In genomic region chr4:148000202-148000772, GRCm38 (mm10) we compare ENCODE assay signal across 13 mouse cellular contexts. TPM values are rescaled to one million over a fixed set of nuclear protein-coding genes. Genes with fewer than 3 reads are reported as not detected.
A peak's percentile ranks its signal among the peaks of the same experiment; 100 is the strongest.
DNase-seq lines count a peak whose midpoint lies in the region; ATAC-seq and TF ChIP-seq lines count a peak whose summit lies in the region.
"Had no signal": no experiment of that assay in that cellular context is flagged by ENCODE, and none has a peak within 500 bp of the region (broad histone marks: within the 10 kb centered on the region; RNA-seq: fewer than 3 reads in every experiment).

Gene Nppa, plus strand, starts transcription at chr4:148000722.

- DNase-seq in layer of hippocampus, postnatal 10 days (ENCODE audit: low spot score in 2 of 2) = peak; percentile 41 to 55
- no peak for DNase-seq in layer of hippocampus, adult 9-10 months (ENCODE audit: low spot score)
- peak; percentile 63 for DNase-seq in brain, embryonic 14.5 days (ENCODE audit: low read depth)
- DNase-seq in hindbrain, postnatal 0 days (ENCODE audit: low spot score) = peak; percentile 41
- no peak for DNase-seq in urinary bladder, postnatal 36 days (ENCODE audit: low spot score in 2 of 2)
- no peak for DNase-seq in left cerebral cortex, adult 9 months (ENCODE audit: low spot score in 2 of 2)
- DNase-seq in adrenal gland, adult 2 months = no peak
- DNase-seq: gastrocnemius, postnatal 36 days; kidney, postnatal 25 days had no signal

- peak; percentile 66 for ATAC-seq in heart, embryonic 14.5 days (ENCODE audit: insufficient number of reproducible peaks, insufficient read depth, low FRiP score, low read depth)
- peak; percentile 62 for ATAC-seq in hindbrain, postnatal 0 days

- H3K4me3 ChIP-seq in heart, embryonic 14.5 days (ENCODE audit: control insufficient read depth in 1 of 2, insufficient read depth in 1 of 2, low read depth in 1 of 2, low read length in 2 of 2) = peak within 1 kb of the TSS; percentile 10 to 27; a peak in 3 of 4 replicates
- H3K4me3 ChIP-seq in hindbrain, postnatal 0 days (ENCODE audit: low read length) = no peak within 1 kb of the TSS
- H3K4me3 ChIP-seq: embryonic facial prominence, embryonic 15.5 days; limb, embryonic 15.5 days had no signal

- TF ChIP-seq CTCF in brain, embryonic 14.5 days (IDR thresholded peaks at IDR 0.05; ENCODE audit: borderline replicate concordance, extremely low read depth, insufficient read depth, insufficient read length) = no peak
- TF ChIP-seq CTCF in hindbrain, postnatal 0 days (IDR thresholded peaks at IDR 0.05; ENCODE audit: low read depth) = no peak

- peaks cover 16% of the 10 kb centered on the region in 2 experiments for H3K4me1 ChIP-seq in heart, embryonic 14.5 days (ENCODE audit: control insufficient read depth in 2 of 2, insufficient read depth in 2 of 2, low read length in 2 of 2)
- peaks cover 9% of the 10 kb centered on the region; the same call in 1 of the 2 replicates for H3K4me1 ChIP-seq in hindbrain, postnatal 0 days (ENCODE audit: insufficient read depth, low read length)
- H3K4me1 ChIP-seq: embryonic facial prominence, embryonic 15.5 days; limb, embryonic 15.5 days had no signal

- H3K9me3 ChIP-seq in heart, embryonic 14.5 days (ENCODE audit: control insufficient read depth, low read length) = no peaks in the 10 kb centered on the region
- H3K9me3 ChIP-seq in hindbrain, postnatal 0 days (ENCODE audit: low read length) = no peaks in the 10 kb centered on the region
- H3K9me3 ChIP-seq: embryonic facial prominence, embryonic 15.5 days; limb, embryonic 15.5 days had no signal

- peaks cover 11% of the 10 kb centered on the region for H3K36me3 ChIP-seq in heart, embryonic 14.5 days (ENCODE audit: control insufficient read depth, insufficient read depth, low read length)
- H3K36me3 ChIP-seq in hindbrain, postnatal 0 days (ENCODE audit: insufficient read depth, low read length) = peaks cover 12% of the 10 kb centered on the region; the same call in 1 of the 2 replicates

- H3K27me3 ChIP-seq in heart, embryonic 14.5 days (ENCODE audit: control insufficient read depth, insufficient read depth, low read length) = no peaks in the 10 kb centered on the region
- H3K27me3 ChIP-seq in hindbrain, postnatal 0 days (ENCODE audit: insufficient read depth, low read length) = no peaks in the 10 kb centered on the region
- H3K27me3 ChIP-seq: embryonic facial prominence, embryonic 15.5 days; limb, embryonic 15.5 days had no signal

- peak within 1 kb of the TSS; percentile 32 for H3K4me2 ChIP-seq in heart, embryonic 14.5 days (ENCODE audit: low read length)
- H3K4me2 ChIP-seq in hindbrain, postnatal 0 days (ENCODE audit: low read depth, low read length) = no peak within 1 kb of the TSS
- H3K4me2 ChIP-seq: embryonic facial prominence, embryonic 15.5 days; limb, embryonic 15.5 days had no signal

- peak within 1 kb of the TSS; percentile 47 to 53 for H3K27ac ChIP-seq in heart, embryonic 14.5 days (replicated peaks in 1 of 2; ENCODE audit: control insufficient read depth in 1 of 2, insufficient read depth in 1 of 2, low read depth in 2 of 2, low read length in 2 of 2)
- H3K27ac ChIP-seq in hindbrain, postnatal 0 days = peak within 1 kb of the TSS; percentile 34; the same call in 1 of the 2 replicates
- H3K27ac ChIP-seq: embryonic facial prominence, embryonic 15.5 days; limb, embryonic 15.5 days had no signal

- peak within 1 kb of the TSS; percentile 35; the same call in 1 of the 2 replicates for H3K9ac ChIP-seq in heart, embryonic 14.5 days (ENCODE audit: low read length)
- no peak within 1 kb of the TSS; the same call in 1 of the 2 replicates for H3K9ac ChIP-seq in hindbrain, postnatal 0 days (replicated peaks; ENCODE audit: low read length)
- H3K9ac ChIP-seq: embryonic facial prominence, embryonic 15.5 days; limb, embryonic 15.5 days had no signal

- TF ChIP-seq POLR2A in brain, embryonic 14.5 days (IDR thresholded peaks at IDR 0.05; ENCODE audit: borderline replicate concordance, extremely low read depth, insufficient read depth, insufficient read length, poor library complexity, severe bottlenecking) = no peak

- 12% methylated on average over 12 of the region's 12 CpGs for WGBS in heart, embryonic 14.5 days
- 26% methylated on average over 12 of the region's 12 CpGs for WGBS in hindbrain, postnatal 0 days

RNA-seq across cellular contexts. Expression of gene Nppa, which starts in this region (rescaled TPM):
- total RNA-seq in layer of hippocampus, postnatal 10 days (2021) = under 1 TPM in 1 of 2 experiments, not detected in 1; 0.43 TPM
- 0.85 and 1.1 TPM in 2 replicates for polyA plus RNA-seq in brain, embryonic 14.5 days (2012; rRNA removed)
- polyA plus RNA-seq in heart, embryonic 14.5 days (2014; fragmentation: Nextera tagmentation; extraction: Ambion mirVana) = 7,026 and 7,623 TPM in 2 replicates
- total RNA-seq in hindbrain, postnatal 0 days (2014; rRNA removed) = 0.58 and 1.8 TPM in 2 replicates
- polyA plus RNA-seq in hindbrain, postnatal 0 days (2015; fragmentation: Nextera tagmentation; extraction: Ambion mirVana) = 2.0 and 2.6 TPM in 2 replicates
- not detected for total RNA-seq in adrenal gland, adult 2 months (2021)
- polyA plus RNA-seq in adrenal gland, adult 2 months (2012; rRNA removed) = not detected in 2 replicates
- total RNA-seq: gastrocnemius, postnatal 36 days; megakaryocyte, adult 5-6 weeks had no signal
- polyA plus RNA-seq: limb, embryonic 15.5 days had no signal

Comparison
In these comparisons a context has a peak if more than half of its experiments do, and no peak if none do; other contexts are left out.
1. RNA of gene Nppa (polyA plus RNA-seq): 7,026 to 7,623 TPM in heart, embryonic 14.5 days; 2.0 to 2.6 TPM in hindbrain, postnatal 0 days, 0.85 to 1.1 TPM in brain, embryonic 14.5 days and not detected in adrenal gland, adult 2 months; every median in the first group is over 1,000 times any median in the second.
2. Peak in DNase-seq in layer of hippocampus, postnatal 10 days; RNA of the gene not detected or under 1 TPM.
3. DNase-seq: peak in brain, embryonic 14.5 days (single experiment) and hindbrain, postnatal 0 days (single experiment); none in layer of hippocampus, adult 9-10 months (single experiment), urinary bladder, postnatal 36 days (0 of 2), left cerebral cortex, adult 9 months (0 of 2) and adrenal gland, adult 2 months (single experiment).